Mouse (Mus musculus): Measurements from ENCODE around the gene Slc47a1.
"Not testable (repeated sequence)": the region's sequence is repeated elsewhere in the genome, so short reads cannot be mapped to it uniquely, and the experiment has no call there.

Slc47a1 gene

GRCm38 (mm10) chr11:61377881-61378613 is at the start of gene Slc47a1:
Gene Slc47a1 (minus strand): TSS chr11:61378345.
- in situ Hi-C loops (cut with MboI, MseI): loop anchor here (25.0 kb wide), 1 partner anchor 166 kb away; the partner anchor contains the start of gene Aldh3a1

- in situ Hi-C loops (cut with MboI, MseI): no loop called here
These were observed 41.1 kb upstream of the Slc47a1 start for GRCm38 (mm10) chr11:61419253-61419652.

- in situ Hi-C loops (cut with MboI, MseI): no loop called here
These were observed 39.9 kb upstream of the Slc47a1 start for GRCm38 (mm10) chr11:61417945-61418551.

- in situ Hi-C loops (cut with MboI, MseI): not testable (repeated sequence)
These were observed 38.4 kb upstream of the Slc47a1 start for GRCm38 (mm10) chr11:61416540-61416939.

- in situ Hi-C loops (cut with MboI, MseI): no loop called here
These were observed 37.3 kb upstream of the Slc47a1 start for GRCm38 (mm10) chr11:61415444-61415843.

- in situ Hi-C loops (cut with MboI, MseI): loop anchor here (5.0 kb wide), 2 partner anchors 93 to 303 kb away; partner anchors contain the start of gene B9d1
These were observed 36.4 kb upstream of the Slc47a1 start for GRCm38 (mm10) chr11:61414560-61414959.

GRCm38 (mm10) chr11:61413411-61413810 is 35.3 kb upstream of the Slc47a1 start:
- in situ Hi-C loops (cut with MboI, MseI): loop anchor here (5.0 kb wide), 2 partner anchors 94 to 304 kb away; partner anchors contain the start of gene B9d1

GRCm38 (mm10) chr11:61411809-61412208 is 33.7 kb upstream of the Slc47a1 start:
- in situ Hi-C loops (cut with MboI, MseI): loop anchor here (5.0 kb wide), 2 partner anchors 95 to 305 kb away; partner anchors contain the start of gene B9d1

GRCm38 (mm10) chr11:61411221-61411620 is 33.1 kb upstream of the Slc47a1 start:
- in situ Hi-C loops (cut with MboI, MseI): loop anchor here (5.0 kb wide), 2 partner anchors 96 to 306 kb away; partner anchors contain the start of gene B9d1

GRCm38 (mm10) chr11:61410129-61410528 is 32.0 kb upstream of the Slc47a1 start:
- in situ Hi-C loops (cut with MboI, MseI): loop anchor here (5.0 kb wide), 2 partner anchors 97 to 307 kb away; partner anchors contain the start of gene B9d1

- in situ Hi-C loops (cut with MboI, MseI): loop anchor here (5.0 kb wide), 1 partner anchor 57 kb away; no protein-coding TSS in a partner anchor
These were observed 30.9 kb upstream of the Slc47a1 start for GRCm38 (mm10) chr11:61409051-61409450.

- in situ Hi-C loops (cut with MboI, MseI): loop anchor here (5.0 kb wide), 1 partner anchor 56 kb away; no protein-coding TSS in a partner anchor
These were observed 30.3 kb upstream of the Slc47a1 start for GRCm38 (mm10) chr11:61408184-61409027.

- in situ Hi-C loops (cut with MboI, MseI): loop anchor here (5.0 kb wide), 1 partner anchor 55 kb away; no protein-coding TSS in a partner anchor
These were observed 29.6 kb upstream of the Slc47a1 start for GRCm38 (mm10) chr11:61407638-61408183.

GRCm38 (mm10) chr11:61401794-61402193 is 23.6 kb upstream of the Slc47a1 start:
- in situ Hi-C loops (cut with MboI, MseI): no loop called here

GRCm38 (mm10) chr11:61400681-61401346 is 22.7 kb upstream of the Slc47a1 start:
- in situ Hi-C loops (cut with MboI, MseI): no loop called here

- in situ Hi-C loops (cut with MboI, MseI): loop anchor here (25.0 kb wide), 1 partner anchor 185 kb away; the partner anchor contains the start of gene Aldh3a1
These were observed 19.4 kb upstream of the Slc47a1 start for GRCm38 (mm10) chr11:61397423-61398043.

GRCm38 (mm10) chr11:61388936-61389335 is 10.8 kb upstream of the Slc47a1 start:
- in situ Hi-C loops (cut with MboI, MseI): loop anchor here (25.0 kb wide), 1 partner anchor 177 kb away; the partner anchor contains the start of gene Aldh3a1

- in situ Hi-C loops (cut with MboI, MseI): loop anchor here (25.0 kb wide), 1 partner anchor 176 kb away; the partner anchor contains the start of gene Aldh3a1
These were observed 9.9 kb upstream of the Slc47a1 start for GRCm38 (mm10) chr11:61388012-61388411.

- in situ Hi-C loops (cut with MboI, MseI): loop anchor here (25.0 kb wide), 1 partner anchor 175 kb away; the partner anchor contains the start of gene Aldh3a1
These were observed 9.1 kb upstream of the Slc47a1 start for GRCm38 (mm10) chr11:61387233-61387632.

- in situ Hi-C loops (cut with MboI, MseI): loop anchor here (25.0 kb wide), 1 partner anchor 173 kb away; the partner anchor contains the start of gene Aldh3a1
These were observed 7.6 kb upstream of the Slc47a1 start for GRCm38 (mm10) chr11:61385725-61386124.
